Mouse (Mus musculus): ENCODE results near the gene Ift88.

The Ift88 gene

GRCm38 (mm10) chr14:57529786-57530515, 106.1 kb downstream of the Ift88 start:
- in situ Hi-C loops (cut with MboI): no loop called here

DNA sequence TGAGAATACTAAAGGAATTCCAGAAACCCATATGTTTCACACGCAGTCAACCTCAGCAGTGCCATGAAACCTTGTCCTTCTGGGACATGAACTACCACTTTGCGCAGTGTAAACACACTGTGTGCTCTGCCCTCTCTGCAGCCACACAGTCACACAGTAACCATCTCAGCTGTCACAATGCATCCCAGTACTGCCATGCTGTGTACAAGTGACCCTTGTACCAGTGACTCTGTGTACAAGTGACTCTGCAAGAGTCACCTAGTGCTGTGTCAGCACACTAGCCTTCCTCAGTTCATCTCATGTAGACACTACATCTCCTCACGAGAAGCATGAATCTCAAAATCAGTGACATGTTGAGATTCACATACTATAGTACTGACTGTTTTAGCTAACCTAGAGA, 108.7 kb downstream of the Ift88 start:
- in situ Hi-C loops (cut with MboI): no loop called here

- in situ Hi-C loops (cut with MboI): no loop called here
Observed at GRCm38 (mm10) chr14:57533214-57533613, 109.4 kb downstream of the Ift88 start.

DNA sequence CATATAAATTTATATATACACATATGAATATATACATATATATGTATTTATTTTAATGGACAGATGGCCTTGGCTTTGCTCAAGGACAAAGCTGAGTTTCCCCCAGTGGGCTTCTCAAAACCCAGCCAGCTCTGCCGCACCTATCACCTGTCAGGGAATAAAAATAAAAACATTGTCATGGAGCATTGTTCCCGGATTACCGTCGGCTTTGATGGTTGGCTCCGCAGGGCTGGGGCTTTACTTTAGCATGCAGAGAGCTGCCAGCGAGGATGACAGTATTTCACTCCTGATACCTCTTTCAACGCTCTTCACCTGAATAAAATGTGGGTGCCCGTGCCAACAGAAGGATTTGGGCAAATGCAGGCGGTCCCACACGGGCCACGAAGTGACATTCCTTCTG, 110.0 kb downstream of the Ift88 start:
- in situ Hi-C loops (cut with MboI): no loop called here

DNA sequence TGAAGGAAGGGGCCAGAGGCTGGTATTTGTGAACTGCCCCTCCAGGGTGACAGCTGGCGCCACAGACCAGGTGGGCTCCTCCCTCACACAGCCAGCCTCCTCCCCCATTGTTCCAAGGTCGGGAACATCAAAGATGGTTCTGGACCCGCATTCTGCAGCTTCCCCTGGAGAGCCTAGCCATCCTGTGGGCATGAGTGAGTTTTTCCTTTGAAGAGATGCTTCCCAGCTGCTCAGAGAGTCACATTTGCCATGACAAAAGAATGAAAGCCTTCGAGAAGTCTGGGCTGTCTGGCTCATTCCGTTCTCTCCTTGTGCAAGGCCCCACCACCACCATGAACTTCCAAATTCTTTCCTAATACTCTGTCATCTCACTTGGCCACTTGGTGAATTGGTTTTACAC, 110.5 kb downstream of the Ift88 start:
- in situ Hi-C loops (cut with MboI): no loop called here

GRCm38 (mm10) chr14:57534961-57535360, 111.1 kb downstream of the Ift88 start:
- in situ Hi-C loops (cut with MboI): no loop called here

- in situ Hi-C loops (cut with MboI): no loop called here
Observed at GRCm38 (mm10) chr14:57535646-57536045, 111.8 kb downstream of the Ift88 start.

GRCm38 (mm10) chr14:57536820-57537219, 113.0 kb downstream of the Ift88 start:
- in situ Hi-C loops (cut with MboI): no loop called here

GRCm38 (mm10) chr14:57537261-57538015, 113.6 kb downstream of the Ift88 start:
- in situ Hi-C loops (cut with MboI): no loop called here

DNA sequence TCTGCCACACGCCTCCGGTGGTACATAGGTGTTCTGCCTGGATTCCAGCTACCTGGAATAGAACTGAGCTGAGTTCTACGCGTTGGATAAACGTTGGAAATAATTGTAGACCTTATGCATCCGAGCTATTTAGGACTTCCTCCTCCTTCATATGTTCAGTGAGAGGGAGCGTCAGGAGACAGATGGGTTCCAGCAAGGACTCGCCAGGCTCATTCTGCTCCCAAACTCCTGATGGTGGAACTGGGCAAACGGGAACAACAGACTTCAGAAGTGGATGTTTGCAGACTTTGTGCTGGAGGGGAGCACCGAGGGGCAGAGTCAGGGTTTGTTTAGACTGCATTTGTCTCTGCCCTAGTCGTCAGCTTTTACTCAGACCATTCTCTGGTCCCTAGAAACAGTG, 116.8 kb downstream of the Ift88 start:
- in situ Hi-C loops (cut with MboI): no loop called here

- in situ Hi-C loops (cut with MboI): no loop called here
Observed at GRCm38 (mm10) chr14:57542231-57542630, 118.4 kb downstream of the Ift88 start.

GRCm38 (mm10) chr14:57543420-57544039, 119.7 kb downstream of the Ift88 start:
- in situ Hi-C loops (cut with MboI): no loop called here

GRCm38 (mm10) chr14:57545526-57545925, 121.7 kb downstream of the Ift88 start:
- in situ Hi-C loops (cut with MboI): no loop called here

DNA sequence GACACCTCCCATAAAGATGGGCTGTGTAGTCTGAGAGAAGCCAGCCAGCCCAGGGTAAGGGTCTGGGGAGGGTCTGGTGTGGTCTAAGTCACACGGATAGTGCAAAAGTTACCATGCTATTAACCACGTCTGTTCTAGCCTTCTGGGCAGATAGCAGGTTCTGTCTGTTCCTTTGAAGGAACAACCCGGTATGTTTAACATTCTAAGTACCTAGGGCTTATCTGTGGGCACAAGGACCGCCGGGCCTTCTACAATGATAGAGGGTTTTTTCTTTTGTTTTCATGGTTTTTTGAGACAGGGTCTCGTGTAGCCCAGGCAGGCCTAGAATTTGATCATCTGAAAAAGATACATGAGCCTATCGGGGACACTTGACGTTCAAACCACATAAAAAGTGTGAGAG, 122.3 kb downstream of the Ift88 start:
- in situ Hi-C loops (cut with MboI): no loop called here

DNA sequence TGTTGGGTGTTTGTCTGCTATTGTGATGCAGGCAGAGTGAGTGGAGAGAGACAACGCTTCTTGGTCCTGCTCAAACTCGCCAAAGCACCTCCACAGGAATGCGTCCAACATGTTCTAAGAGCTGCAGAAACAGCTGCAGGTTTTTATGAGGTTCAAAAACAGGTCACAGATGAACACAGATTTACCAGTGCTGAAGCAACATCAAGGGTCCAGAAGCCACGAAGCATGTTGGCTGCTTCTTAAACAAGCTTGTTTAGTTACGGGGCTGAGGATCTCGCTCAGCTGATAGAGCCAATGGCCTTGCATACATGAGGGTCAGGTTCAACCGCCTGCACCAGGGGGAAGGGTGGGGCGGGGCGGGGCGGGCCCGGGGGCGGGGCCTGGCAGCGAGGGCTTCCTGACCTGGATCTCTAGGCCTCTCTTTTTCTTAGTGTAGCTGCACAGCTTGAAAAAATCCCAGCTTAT, 122.7 kb downstream of the Ift88 start:
- in situ Hi-C loops (cut with MboI): no loop called here

- in situ Hi-C loops (cut with MboI): no loop called here
Observed at GRCm38 (mm10) chr14:57547062-57547461, 123.2 kb downstream of the Ift88 start.

DNA sequence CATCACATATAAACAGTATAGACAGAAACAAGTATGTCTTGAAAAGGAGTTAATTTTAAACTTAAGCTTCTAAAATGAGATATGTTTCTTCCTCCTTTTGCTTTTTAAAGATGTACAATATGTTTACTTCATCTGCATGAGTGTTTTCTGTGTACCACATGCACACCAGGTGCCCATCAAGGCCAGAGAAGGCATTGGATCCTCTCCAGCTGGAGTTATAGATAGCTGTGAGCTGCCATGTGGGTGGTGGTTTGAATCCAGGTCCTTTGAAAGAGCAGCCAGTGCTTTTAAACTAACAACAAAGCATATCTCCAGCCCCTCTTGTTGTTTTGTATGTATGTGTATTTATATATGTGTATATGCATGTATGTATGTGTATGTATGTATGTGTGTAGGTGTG, 129.1 kb downstream of the Ift88 start:
- in situ Hi-C loops (cut with MboI): no loop called here

GRCm38 (mm10) chr14:57554434-57554833, 130.6 kb downstream of the Ift88 start:
- in situ Hi-C loops (cut with MboI): no loop called here

- in situ Hi-C loops (cut with MboI): no loop called here
Observed at GRCm38 (mm10) chr14:57555471-57556070, 131.7 kb downstream of the Ift88 start.

DNA sequence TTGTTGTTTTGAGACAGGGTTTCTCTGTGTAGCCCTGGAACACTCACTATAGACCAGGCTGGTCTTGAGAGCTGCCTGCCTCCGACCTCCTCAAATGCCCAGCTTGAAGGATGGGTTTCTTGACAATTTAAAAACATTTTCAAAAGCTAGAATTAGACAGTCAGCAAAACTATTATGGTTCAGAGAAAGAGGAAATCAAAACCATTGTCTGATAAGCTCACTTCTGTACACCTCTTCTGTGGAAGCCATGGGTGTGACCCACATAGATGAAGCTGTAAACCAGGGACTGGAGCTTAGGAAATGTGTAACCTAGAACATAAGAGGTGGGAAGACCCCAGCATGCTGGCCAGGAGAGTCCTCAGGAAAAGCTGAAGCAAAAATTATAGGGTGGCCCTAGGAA, 133.1 kb downstream of the Ift88 start:
- in situ Hi-C loops (cut with MboI): no loop called here

GRCm38 (mm10) chr14:57565626-57566025, 141.8 kb downstream of the Ift88 start:
- in situ Hi-C loops (cut with MboI): no loop called here

Measured in mature B cell (primary cell).